Mouse (Mus musculus) liver, embryonic 14.5 days (tissue): ENCODE results near the gene Filip1l. TPM values are rescaled to one million over a fixed set of nuclear protein-coding genes. Genes with fewer than 3 reads are reported as not detected.

ENCODE experiments used
- ATAC-seq: fragments of 200-750 bp; cut with Nextera tagmentation; 2 replicates; pipeline ENCODE4 v1.8.0; 2017; ENCODE audit warnings: moderate number of reproducible peaks, mild to moderate bottlenecking, moderate library complexity; ENCODE audit not compliant: insufficient read depth
- DNase-seq, 3 experiments: peaks; one replicate each; pipeline ENCODE4 v3.0.0-alpha.2; 2012 to 2013; ENCODE audit warnings: low read depth in 3 of 3, low spot score in 3 of 3
- H3K27ac ChIP-seq: fragments of 300-500 bp; sonication (generic); 2 replicates; pipeline ENCODE4 v1.5.1; 2014; ENCODE audit warnings: moderate library complexity, mild to moderate bottlenecking, control low read depth, inconsistent platforms
- H3K27me3 ChIP-seq: fragments of 300-500 bp; sonication (generic); 2 replicates; pipeline ENCODE4 v1.6.1; 2014; ENCODE audit warnings: mild to moderate bottlenecking, low read length, moderate library complexity; ENCODE audit not compliant: control insufficient read depth, insufficient read depth
- H3K36me3 ChIP-seq: fragments of 300-500 bp; sonication (generic); replicated peaks from 2 replicates; pipeline ENCODE4 v1.6.1; 2014; ENCODE audit warnings: low read depth; ENCODE audit not compliant: control insufficient read depth, insufficient read depth
- H3K4me1 ChIP-seq, 2 experiments: fragments of 200-500 bp in 1 of 2; fragments of 300-500 bp in 1 of 2; sonication (generic) in 1 of 2; replicated peaks; 2 replicates each; pipeline ENCODE4 v1.6.1; 2012 to 2014; ENCODE audit warnings: antibody characterized with exemption in 1 of 2, inconsistent platforms in 1 of 2, low read length in 1 of 2; ENCODE audit not compliant: control insufficient read depth in 2 of 2, insufficient read depth in 2 of 2
- H3K4me2 ChIP-seq: fragments of 300-500 bp; sonication (generic); 2 replicates; pipeline ENCODE4 v1.6.1; 2014; ENCODE audit warnings: low read depth, mild to moderate bottlenecking, control low read depth, moderate library complexity
- H3K4me3 ChIP-seq, 2 experiments: fragments of 200-500 bp in 1 of 2; fragments of 300-500 bp in 1 of 2; sonication (generic) in 1 of 2; 2 replicates each; pipeline ENCODE4 v1.5.1; 2012 to 2014; ENCODE audit warnings: low read depth in 2 of 2, low read length in 2 of 2, mild to moderate bottlenecking in 2 of 2, control low read depth in 1 of 2, inconsistent platforms in 1 of 2, moderate library complexity in 1 of 2; ENCODE audit not compliant: insufficient read depth in 1 of 2
- H3K9ac ChIP-seq: fragments of 300-500 bp; sonication (generic); replicated peaks from 2 replicates; pipeline ENCODE4 v1.6.1; 2014; ENCODE audit warnings: mild to moderate bottlenecking, control low read depth, moderate library complexity
- H3K9me3 ChIP-seq: fragments of 300-500 bp; sonication (generic); 2 replicates; pipeline ENCODE4 v1.6.1; 2016; ENCODE audit warnings: low read length, mixed read lengths; ENCODE audit not compliant: control insufficient read depth
- CTCF ChIP-seq: IDR thresholded peaks from 2 replicates; pipeline ENCODE4 v1.5.1; 2016; ENCODE audit warnings: antibody characterized with exemption, low read depth, control low read depth
- EP300 ChIP-seq: IDR thresholded peaks from 2 replicates; pipeline ENCODE4 v1.6.1; 2016; ENCODE audit warnings: antibody characterized with exemption, low read depth
- WGBS: fragments of 180-500 bp; shearing (Covaris S2); extraction: QIAGEN DNeasy Blood & Tissue Kit; methylation state at CpG from one replicate; pipeline ENCODE4 v1.1.7; 2014; ENCODE audit not compliant: insufficient replicate concordance; 5-methylcytosine and 5-hydroxymethylcytosine counted together
- polyA plus RNA-seq, 2 experiments: library from polyadenylated mRNA; depleted of rRNA in 1 of 2; stranded (reverse) in 1 of 2; unstranded in 1 of 2; fragments of >200 nt; fragmentation: Nextera tagmentation in 1 of 2; extraction: Ambion mirVana in 1 of 2; gene quantifications; 2 replicates each; pipeline versions ENCODE4 v1.2.1 to v1.2.3; 2012 to 2014

Filip1l gene
- polyA plus RNA-seq, 2 experiments, result 2.1 to 3.3 TPM

DNA sequence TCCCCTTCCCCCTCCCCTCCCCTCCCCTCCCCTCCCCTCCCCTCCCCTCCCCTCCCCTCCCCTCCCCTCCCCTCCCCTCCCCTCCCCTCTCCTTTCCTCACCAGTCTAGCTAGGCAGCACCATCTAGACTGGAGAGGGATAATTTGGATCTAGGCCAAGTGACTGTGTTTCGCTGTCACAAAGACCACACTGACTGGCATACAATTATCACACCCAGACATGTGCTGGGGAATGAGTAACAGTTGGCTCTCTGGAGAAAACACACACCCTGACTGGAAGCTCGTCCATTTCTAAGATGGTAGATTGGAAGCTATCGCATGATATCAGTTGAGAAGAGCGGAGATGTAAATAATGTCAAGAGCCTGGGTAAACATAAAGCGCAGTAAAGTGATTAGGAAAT lies 126.9 kb downstream of the Filip1l start:
- TF ChIP-seq EP300 (no peak), CTCF (no peak)
- H3K4me3 ChIP-seq, result no peak overlapping the region
- no peaks in the 10 kb centered on the region for H3K27me3 ChIP-seq
- H3K9ac ChIP-seq, result no peak overlapping the region
- H3K36me3 ChIP-seq, result no peaks in the 10 kb centered on the region
- no peak for ATAC-seq
- WGBS, result 70% methylated on average over 5 of the region's 5 CpGs
- no peak overlapping the region for H3K27ac ChIP-seq
- H3K9me3 ChIP-seq, result no peaks in the 10 kb centered on the region
- no peak for DNase-seq
- no peak overlapping the region for H3K4me2 ChIP-seq
- H3K4me1 ChIP-seq, result peaks cover 0 to 4% of the 10 kb centered on the region in 2 experiments; a peak in 1 of 4 replicates

DNA sequence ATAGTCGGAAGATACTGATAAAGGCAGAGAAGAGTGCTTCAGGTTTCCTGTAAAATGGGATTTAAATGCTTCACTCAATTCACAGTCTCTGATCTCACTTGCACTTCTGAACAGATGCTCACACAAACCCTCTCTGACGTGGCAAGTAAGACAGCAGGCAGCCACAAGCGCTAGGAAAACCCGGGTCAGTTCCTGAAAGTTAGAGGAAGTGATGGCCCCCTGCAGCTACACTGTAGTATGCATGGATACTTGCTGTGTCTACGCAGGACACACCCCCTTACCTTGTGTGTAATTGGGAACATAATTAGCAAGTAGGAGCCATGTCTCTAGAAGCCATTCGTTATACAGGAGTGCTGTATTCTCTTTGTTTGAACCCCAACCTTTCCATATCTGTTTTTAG lies 129.4 kb downstream of the Filip1l start:
- Histone ChIP-seq H3K4me3 (no peak overlapping the region), H3K9ac (no peak overlapping the region), H3K4me1 (peaks cover 0 to 4% of the 10 kb centered on the region in 2 experiments; a peak in 1 of 4 replicates), H3K27ac (no peak overlapping the region), H3K9me3 (no peaks in the 10 kb centered on the region), H3K4me2 (no peak overlapping the region), H3K36me3 (no peaks in the 10 kb centered on the region), H3K27me3 (no peaks in the 10 kb centered on the region)
- 34% methylated on average over 6 of the region's 6 CpGs for WGBS
- no peak for ATAC-seq
- DNase-seq, result no peak
- no peak for TF ChIP-seq CTCF
- no peak for TF ChIP-seq EP300

DNA sequence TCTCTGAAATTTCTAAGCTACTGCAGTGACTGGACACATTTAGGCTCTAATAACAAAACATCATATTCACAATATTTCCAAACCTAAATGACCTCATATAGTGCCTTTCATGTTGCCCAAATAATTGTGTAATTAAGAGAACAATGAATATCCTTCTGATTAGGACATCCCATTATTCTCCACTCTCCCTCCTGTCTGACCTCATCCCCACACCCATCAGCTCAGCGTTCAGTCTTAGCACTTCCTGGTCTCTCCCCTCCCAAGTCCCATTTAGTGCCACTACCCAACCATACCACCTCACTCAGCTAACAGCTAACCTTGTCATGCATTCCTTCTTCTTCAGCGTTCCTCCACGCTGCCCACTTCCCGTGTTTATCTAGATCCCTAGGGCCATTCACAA lies 130.0 kb downstream of the Filip1l start:
- Histone ChIP-seq H3K27me3 (no peaks in the 10 kb centered on the region), H3K36me3 (no peaks in the 10 kb centered on the region), H3K4me3 (no peak overlapping the region), H3K4me2 (no peak overlapping the region), H3K27ac (no peak overlapping the region), H3K9me3 (no peaks in the 10 kb centered on the region), H3K9ac (no peak overlapping the region), H3K4me1 (peaks cover 0 to 4% of the 10 kb centered on the region in 2 experiments; a peak in 1 of 4 replicates)
- ATAC-seq, result no peak
- DNase-seq, result no peak
- 31% methylated on average over 4 of the region's 4 CpGs for WGBS
- TF ChIP-seq CTCF, result no peak
- no peak for TF ChIP-seq EP300

DNA sequence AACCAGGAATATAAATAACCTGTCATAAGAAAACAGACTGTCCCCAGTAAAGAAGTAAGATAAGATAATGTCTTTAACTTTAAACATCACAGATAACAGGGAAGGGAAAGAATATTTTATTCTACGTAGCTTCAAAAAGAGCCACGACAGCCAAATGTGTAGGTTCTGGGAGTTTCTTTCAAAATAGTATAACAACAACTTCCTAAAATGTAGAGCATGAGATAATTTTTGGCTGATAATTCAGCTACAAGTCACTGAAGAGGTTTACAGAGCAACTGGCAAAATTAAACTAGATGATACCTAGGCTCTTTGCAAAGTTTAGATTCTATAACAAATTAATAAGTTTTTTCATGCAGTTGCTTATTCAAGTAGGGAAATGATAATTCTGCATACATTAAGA lies 130.6 kb downstream of the Filip1l start:
- H3K27ac ChIP-seq, result no peak overlapping the region
- DNase-seq (no peak), ATAC-seq (no peak)
- TF ChIP-seq EP300 (no peak), CTCF (no peak)
- H3K9ac ChIP-seq, result no peak overlapping the region
- H3K4me2 ChIP-seq, result no peak overlapping the region
- no peaks in the 10 kb centered on the region for H3K36me3 ChIP-seq
- no peaks in the 10 kb centered on the region for H3K27me3 ChIP-seq
- no peak overlapping the region for H3K4me3 ChIP-seq
- no peaks in the 10 kb centered on the region for H3K9me3 ChIP-seq
- WGBS, result 45% methylated on average over 2 of the region's 2 CpGs
- H3K4me1 ChIP-seq, result peaks cover 0 to 4% of the 10 kb centered on the region in 2 experiments; a peak in 1 of 4 replicates

DNA sequence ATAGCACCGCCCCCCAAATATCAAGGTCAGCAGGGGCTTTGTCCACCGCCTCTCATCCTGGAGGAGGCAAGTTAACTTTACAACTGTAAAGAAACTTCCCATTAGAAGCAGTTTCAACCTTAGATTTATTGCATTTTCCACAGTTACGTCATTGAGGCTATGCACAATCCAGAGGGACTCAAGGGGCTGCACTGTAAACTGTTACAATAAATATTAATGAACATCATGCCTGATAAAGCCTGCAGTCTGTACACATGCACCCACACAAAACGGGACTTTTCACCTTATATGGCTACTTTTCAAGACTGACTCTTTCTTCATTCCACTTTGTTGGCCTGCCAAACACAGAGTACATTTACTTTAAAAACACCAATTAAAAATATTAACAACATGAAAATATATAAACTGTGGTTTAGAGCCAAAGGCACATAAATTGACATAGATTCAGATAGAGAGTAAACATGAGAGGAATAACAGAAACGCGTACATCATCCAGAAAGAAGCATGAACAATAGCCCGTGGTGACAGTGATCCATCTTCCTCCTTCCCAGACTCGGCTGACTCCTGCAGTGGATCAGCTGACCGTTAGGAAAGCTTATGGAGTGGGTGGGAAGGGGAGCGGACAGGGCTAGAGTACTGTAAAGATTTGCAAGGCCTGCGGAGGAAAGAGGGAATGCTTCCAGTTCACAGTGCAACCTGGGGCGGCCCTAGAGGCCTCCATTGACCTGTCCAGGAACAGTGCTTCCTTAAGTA lies 131.3 kb downstream of the Filip1l start:
- 70% methylated on average over 12 of the region's 12 CpGs for WGBS
- Histone ChIP-seq H3K4me2 (no peak overlapping the region), H3K4me3 (no peak overlapping the region), H3K4me1 (peaks cover 0 to 4% of the 10 kb centered on the region in 2 experiments; a peak in 1 of 4 replicates), H3K36me3 (no peaks in the 10 kb centered on the region), H3K27ac (no peak overlapping the region), H3K9me3 (no peaks in the 10 kb centered on the region), H3K27me3 (no peaks in the 10 kb centered on the region), H3K9ac (no peak overlapping the region)
- DNase-seq (no peak), ATAC-seq (no peak)
- no peak for TF ChIP-seq CTCF
- TF ChIP-seq EP300, result no peak
